Mouse (Mus musculus): ENCODE measurements around the gene Cfap157.

Cfap157 gene

GRCm38 (mm10) chr2:32784048-32784681, at the start of gene Cfap157:
Gene Cfap157, minus strand, starts transcription at chr2:32784428.
- in situ Hi-C loops (cut with MboI), result no loop called here

GRCm38 (mm10) chr2:32828979-32829676, 44.9 kb upstream of the Cfap157 start:
- in situ Hi-C loops (cut with MboI), result no loop called here

GRCm38 (mm10) chr2:32825796-32826195, 41.6 kb upstream of the Cfap157 start:
- in situ Hi-C loops (cut with MboI), result no loop called here

GRCm38 (mm10) chr2:32824778-32825177, 40.5 kb upstream of the Cfap157 start:
- in situ Hi-C loops (cut with MboI), result no loop called here

GRCm38 (mm10) chr2:32824181-32824580, 40.0 kb upstream of the Cfap157 start:
- in situ Hi-C loops (cut with MboI), result no loop called here

- in situ Hi-C loops (cut with MboI), result no loop called here
Measured at GRCm38 (mm10) chr2:32823579-32824154, 39.4 kb upstream of the Cfap157 start.

- in situ Hi-C loops (cut with MboI), result no loop called here
Measured at GRCm38 (mm10) chr2:32823153-32823552, 38.9 kb upstream of the Cfap157 start.

- in situ Hi-C loops (cut with MboI), result no loop called here
Measured at GRCm38 (mm10) chr2:32822643-32823042, 38.4 kb upstream of the Cfap157 start.

- in situ Hi-C loops (cut with MboI), result no loop called here
Measured at GRCm38 (mm10) chr2:32821041-32821802, 37.0 kb upstream of the Cfap157 start.

- in situ Hi-C loops (cut with MboI), result no loop called here
Measured at GRCm38 (mm10) chr2:32818208-32818607, 34.0 kb upstream of the Cfap157 start.

GRCm38 (mm10) chr2:32817589-32817988, 33.4 kb upstream of the Cfap157 start:
- in situ Hi-C loops (cut with MboI), result no loop called here

- in situ Hi-C loops (cut with MboI), result no loop called here
Measured at GRCm38 (mm10) chr2:32816946-32817581, 32.8 kb upstream of the Cfap157 start.

- in situ Hi-C loops (cut with MboI), result no loop called here
Measured at GRCm38 (mm10) chr2:32816497-32816896, 32.3 kb upstream of the Cfap157 start.

GRCm38 (mm10) chr2:32811959-32812358, 27.7 kb upstream of the Cfap157 start:
- in situ Hi-C loops (cut with MboI), result no loop called here

- in situ Hi-C loops (cut with MboI), result no loop called here
Measured at GRCm38 (mm10) chr2:32808816-32809566, 24.8 kb upstream of the Cfap157 start.

- in situ Hi-C loops (cut with MboI), result no loop called here
Measured at GRCm38 (mm10) chr2:32798251-32798962, 14.2 kb upstream of the Cfap157 start.

- in situ Hi-C loops (cut with MboI), result no loop called here
Measured at GRCm38 (mm10) chr2:32795748-32796418, 11.7 kb upstream of the Cfap157 start.

- in situ Hi-C loops (cut with MboI), result no loop called here
Measured at GRCm38 (mm10) chr2:32791297-32791696, 7.1 kb upstream of the Cfap157 start.

GRCm38 (mm10) chr2:32788581-32788980, 4.4 kb upstream of the Cfap157 start:
- in situ Hi-C loops (cut with MboI), result no loop called here

GRCm38 (mm10) chr2:32787176-32787575, 2.9 kb upstream of the Cfap157 start:
- in situ Hi-C loops (cut with MboI), result no loop called here

Data from mature B cell (primary cell).